Mouse (Mus musculus) heart, postnatal 0 days (tissue): ENCODE measurements around the gene Rbfox1. TPM values are rescaled to one million over a fixed set of nuclear protein-coding genes. Genes with fewer than 3 reads are reported as not detected.
A peak's percentile ranks its signal among the peaks of the same experiment; 100 is the strongest.

ENCODE experiments used
- ATAC-seq: fragments of 200-750 bp; cut with Nextera tagmentation; 2 replicates; pipeline ENCODE4 v1.8.0; 2017; ENCODE audit warnings: low read depth, moderate number of reproducible peaks, moderate library complexity; ENCODE audit not compliant: insufficient read depth
- DNase-seq: peaks from one replicate; pipeline ENCODE4 v3.0.0-alpha.2; 2016; ENCODE audit warnings: low spot score
- H3K27ac ChIP-seq: fragments of 300-500 bp; sonication (generic); 2 replicates; pipeline ENCODE4 v1.5.1; 2014; ENCODE audit warnings: low read depth, mild to moderate bottlenecking
- H3K27me3 ChIP-seq: fragments of 300-500 bp; sonication (generic); 2 replicates; pipeline ENCODE4 v1.6.1; 2014; ENCODE audit warnings: low read length, mixed read lengths; ENCODE audit not compliant: control insufficient read depth, insufficient read depth
- H3K36me3 ChIP-seq: fragments of 300-500 bp; sonication (generic); replicated peaks from 2 replicates; pipeline ENCODE4 v1.6.1; 2014; ENCODE audit warnings: low read length, mixed read lengths; ENCODE audit not compliant: control insufficient read depth, insufficient read depth
- H3K4me1 ChIP-seq: fragments of 300-500 bp; sonication (generic); 2 replicates; pipeline ENCODE4 v1.6.1; 2014; ENCODE audit warnings: antibody characterized with exemption; ENCODE audit not compliant: control insufficient read depth, insufficient read depth
- H3K4me2 ChIP-seq: fragments of 300-500 bp; sonication (generic); 2 replicates; pipeline ENCODE4 v1.6.1; 2014; ENCODE audit warnings: low read depth, mild to moderate bottlenecking, low read length, moderate library complexity
- H3K4me3 ChIP-seq: fragments of 300-500 bp; sonication (generic); 2 replicates; pipeline ENCODE4 v1.5.1; 2014; ENCODE audit warnings: low read depth, low read length
- H3K9ac ChIP-seq: fragments of 300-500 bp; sonication (generic); replicated peaks from 2 replicates; pipeline ENCODE4 v1.6.1; 2014; ENCODE audit warnings: low read depth, low read length, mixed read lengths
- H3K9me3 ChIP-seq: fragments of 300-500 bp; sonication (generic); replicated peaks from 2 replicates; pipeline ENCODE4 v1.6.1; 2016; ENCODE audit warnings: low read length; ENCODE audit not compliant: control insufficient read depth
- CTCF ChIP-seq: IDR thresholded peaks from 2 replicates; pipeline ENCODE4 v1.5.1; 2016; ENCODE audit warnings: antibody characterized with exemption, control low read depth, low read depth
- EP300 ChIP-seq: IDR thresholded peaks from 2 replicates; pipeline ENCODE4 v1.6.1; 2016; ENCODE audit warnings: antibody characterized with exemption, low read depth
- WGBS: fragments of 180-500 bp; shearing (Covaris S2); extraction: QIAGEN DNeasy Blood & Tissue Kit; methylation state at CpG from one replicate; pipeline ENCODE4 v1.1.7; 2014; 5-methylcytosine and 5-hydroxymethylcytosine counted together
- polyA plus RNA-seq: library from polyadenylated mRNA; unstranded; fragments of >200 nt; fragmentation: Nextera tagmentation; extraction: Ambion mirVana; gene quantifications from 2 replicates; pipeline ENCODE4 v1.2.1, GENCODE M21; 2015
- total RNA-seq: library from RNA; depleted of rRNA; stranded (reverse); fragments of >200 nt; gene quantifications from 2 replicates; pipeline ENCODE4 v1.2.3, GENCODE M21; 2014; ENCODE audit warnings: low replicate concordance

Rbfox1 gene
- total and polyA plus RNA-seq, 2 experiments from 2014 or later = 6.0 to 15.3 TPM

- 87% methylated on average over 3 of the region's 3 CpGs for WGBS
- DNase-seq (no peak), ATAC-seq (no peak)
- Histone ChIP-seq H3K9me3 (no peaks in the 10 kb centered on the region), H3K4me1 (no peaks in the 10 kb centered on the region), H3K4me2 (no peak overlapping the region), H3K27ac (no peak overlapping the region), H3K36me3 (no peaks in the 10 kb centered on the region), H3K9ac (no peak overlapping the region), H3K4me3 (no peak overlapping the region), H3K27me3 (no peaks in the 10 kb centered on the region)
- no peak for TF ChIP-seq EP300
- no peak for TF ChIP-seq CTCF
These were observed 1340.8 kb downstream of the Rbfox1 start for GRCm38 (mm10) chr16:7226000-7226399.

GRCm38 (mm10) chr16:7228246-7228645 is 1343.1 kb downstream of the Rbfox1 start:
- Histone ChIP-seq H3K9me3 (no peaks in the 10 kb centered on the region), H3K4me2 (no peak overlapping the region), H3K27ac (no peak overlapping the region), H3K4me3 (no peak overlapping the region), H3K4me1 (no peaks in the 10 kb centered on the region), H3K9ac (no peak overlapping the region), H3K27me3 (no peaks in the 10 kb centered on the region), H3K36me3 (no peaks in the 10 kb centered on the region)
- TF ChIP-seq EP300 = no peak
- no peak for TF ChIP-seq CTCF
- DNase-seq (no peak), ATAC-seq (no peak)
- 64% methylated on average over 5 of the region's 5 CpGs for WGBS

- Histone ChIP-seq H3K4me3 (no peak overlapping the region), H3K4me1 (no peaks in the 10 kb centered on the region), H3K9ac (no peak overlapping the region), H3K27ac (no peak overlapping the region), H3K9me3 (no peaks in the 10 kb centered on the region), H3K4me2 (no peak overlapping the region), H3K36me3 (no peaks in the 10 kb centered on the region), H3K27me3 (no peaks in the 10 kb centered on the region)
- peak; percentile 11 for DNase-seq
- no peak for TF ChIP-seq EP300
- TF ChIP-seq CTCF = no peak
- WGBS = 21% methylated on average over 4 of the region's 4 CpGs
- no peak for ATAC-seq
These were observed 1344.1 kb downstream of the Rbfox1 start for GRCm38 (mm10) chr16:7229232-7229631.

GRCm38 (mm10) chr16:7241627-7242026 is 1356.5 kb downstream of the Rbfox1 start:
- no peaks in the 10 kb centered on the region for H3K27me3 ChIP-seq
- TF ChIP-seq CTCF (no peak), EP300 (no peak)
- H3K27ac ChIP-seq = no peak overlapping the region
- ATAC-seq (no peak), DNase-seq (no peak)
- no peaks in the 10 kb centered on the region for H3K9me3 ChIP-seq
- WGBS = 46% methylated on average over 3 of the region's 3 CpGs
- no peak overlapping the region for H3K4me2 ChIP-seq
- no peaks in the 10 kb centered on the region for H3K4me1 ChIP-seq
- no peaks in the 10 kb centered on the region for H3K36me3 ChIP-seq
- no peak overlapping the region for H3K9ac ChIP-seq
- H3K4me3 ChIP-seq = no peak overlapping the region

GRCm38 (mm10) chr16:7242501-7242900 is 1357.3 kb downstream of the Rbfox1 start:
- no peak overlapping the region for H3K9ac ChIP-seq
- H3K9me3 ChIP-seq = no peaks in the 10 kb centered on the region
- WGBS = 84% methylated on average over 3 of the region's 3 CpGs

GRCm38 (mm10) chr16:7244382-7244781 is 1359.2 kb downstream of the Rbfox1 start:
- Histone ChIP-seq H3K36me3 (no peaks in the 10 kb centered on the region), H3K27ac (no peak overlapping the region), H3K9ac (no peak overlapping the region), H3K4me3 (no peak overlapping the region), H3K9me3 (no peaks in the 10 kb centered on the region), H3K27me3 (no peaks in the 10 kb centered on the region), H3K4me1 (no peaks in the 10 kb centered on the region), H3K4me2 (no peak overlapping the region)
- ATAC-seq = no peak
- TF ChIP-seq EP300 (no peak), CTCF (no peak)
- no peak for DNase-seq
- WGBS = 60% methylated on average over 1 of the region's 1 CpGs

More at GRCm38 (mm10) chr16:7242501-7242900, 1357.3 kb downstream of the Rbfox1 start:
- ATAC-seq = no peak
- no peaks in the 10 kb centered on the region for H3K36me3 ChIP-seq
- no peak for TF ChIP-seq EP300
- TF ChIP-seq CTCF = no peak
- no peaks in the 10 kb centered on the region for H3K4me1 ChIP-seq
- no peak overlapping the region for H3K27ac ChIP-seq
- DNase-seq = no peak
- H3K27me3 ChIP-seq = no peaks in the 10 kb centered on the region
- no peak overlapping the region for H3K4me2 ChIP-seq
- H3K4me3 ChIP-seq = no peak overlapping the region
